Mouse (Mus musculus): ENCODE data around the gene Pln. TPM values are rescaled to one million over a fixed set of nuclear protein-coding genes. Genes with fewer than 3 reads are reported as not detected.

The Pln gene
- total RNA-seq (2021), result 1 to 10 TPM in 1 of 2 experiments, under 1 TPM in 1; 0.61 to 1.1 TPM

DNA sequence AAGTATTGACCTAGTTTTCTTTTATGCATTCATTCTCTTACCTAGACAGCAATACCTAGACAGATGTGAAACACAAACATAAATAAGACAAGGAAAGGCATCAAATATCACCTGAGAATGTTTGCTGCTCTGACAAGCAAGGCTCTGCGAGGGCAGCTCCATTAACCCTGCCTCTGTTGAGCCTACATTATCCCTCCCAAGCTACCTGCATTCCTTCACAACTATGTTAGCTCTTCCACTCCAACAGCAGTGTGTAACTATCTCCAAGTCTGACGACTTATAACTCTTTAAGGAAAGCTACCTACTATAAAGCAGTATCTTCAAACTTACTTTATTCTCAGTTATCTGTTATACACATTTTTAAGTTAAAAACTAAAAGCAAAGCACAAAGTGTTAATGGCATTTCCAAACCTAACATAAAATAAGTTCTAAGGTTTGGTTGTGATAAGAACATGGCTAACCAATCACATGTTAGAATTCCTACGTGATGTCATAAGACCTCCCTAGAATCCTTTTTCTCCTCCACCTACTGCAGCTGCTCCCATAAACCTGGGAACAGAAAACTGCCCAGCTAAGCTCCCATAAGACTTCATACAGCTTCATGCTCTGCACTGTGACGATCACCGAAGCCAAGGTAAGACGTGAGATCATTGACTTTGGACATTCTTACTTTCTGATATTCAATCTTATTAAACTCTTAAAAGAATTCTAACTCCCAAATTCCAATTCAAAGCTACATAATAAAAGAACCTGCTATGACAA, at the start of gene Pln:
Pln (plus strand) TSS at position 506 of the 762 bp plus-strand sequence.
- no peak for DNase-seq (ENCODE audit: extremely low spot score in 1 of 2, low spot score in 1 of 2)

- no peak for DNase-seq (ENCODE audit: extremely low spot score in 1 of 2, low spot score in 1 of 2)
Observed at GRCm38 (mm10) chr10:53305867-53306266, 31.6 kb upstream of the Pln start.

DNA sequence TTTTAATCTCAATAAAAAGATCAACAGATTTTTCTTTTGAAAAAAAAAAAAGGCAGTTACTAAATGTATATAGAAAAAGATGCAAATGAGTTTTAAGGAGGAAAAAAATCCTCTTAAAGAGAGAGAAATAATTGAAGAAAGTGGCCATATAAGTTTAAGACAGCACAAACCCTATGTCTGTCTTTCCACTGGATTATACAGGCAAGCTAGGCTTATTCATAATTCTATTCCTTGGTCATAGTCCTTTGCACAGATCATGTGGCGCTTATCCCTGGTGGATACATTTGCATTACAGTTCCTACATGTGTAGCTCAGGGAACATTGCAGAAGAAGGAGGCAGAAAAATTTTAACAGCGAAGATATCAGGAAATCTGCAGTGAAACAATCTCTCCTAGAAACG, 30.8 kb upstream of the Pln start:
- no peak for DNase-seq (ENCODE audit: extremely low spot score in 1 of 2, low spot score in 1 of 2)

DNA sequence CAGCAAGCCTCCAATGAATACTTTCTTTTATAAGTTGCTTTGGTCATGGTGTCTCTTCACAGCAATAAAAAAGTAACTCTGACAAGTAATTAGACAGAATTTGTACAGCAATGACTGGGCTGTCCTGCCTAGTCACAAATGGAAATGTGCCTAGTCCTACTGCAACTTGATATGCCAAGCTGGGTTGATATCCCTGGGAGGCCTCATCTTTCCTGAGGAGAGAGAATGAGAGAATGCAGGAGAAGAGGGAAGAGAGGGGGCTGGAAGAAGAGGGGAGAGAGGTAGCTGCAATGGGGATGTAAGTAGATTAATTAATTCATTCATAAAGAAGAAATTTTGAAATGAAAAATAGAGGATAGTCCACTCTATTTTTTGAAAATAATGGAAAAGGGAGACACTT, 14.1 kb upstream of the Pln start:
- DNase-seq (ENCODE audit: extremely low spot score in 1 of 2, low spot score in 1 of 2), result no peak

- no peak for DNase-seq (ENCODE audit: extremely low spot score in 1 of 2, low spot score in 1 of 2)
Observed at GRCm38 (mm10) chr10:53324663-53325062, 12.8 kb upstream of the Pln start.

DNA sequence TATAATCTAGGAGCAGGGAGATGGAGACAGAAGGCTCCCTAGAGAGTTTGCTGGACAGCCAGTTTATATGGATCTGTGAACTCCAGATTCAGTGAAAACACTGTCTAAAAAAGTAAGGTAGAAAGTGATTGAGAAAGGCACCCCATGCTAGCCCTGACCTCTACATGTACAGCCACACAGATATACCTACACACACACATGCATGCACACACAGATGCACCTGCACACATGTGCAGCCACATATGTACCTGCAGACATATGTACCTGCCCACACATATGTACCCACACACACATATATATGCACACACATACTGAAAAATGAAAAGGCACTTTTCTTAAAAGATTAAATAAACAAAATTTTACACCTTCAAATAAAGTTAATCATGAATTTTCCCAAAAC, 11.1 kb upstream of the Pln start:
- no peak for DNase-seq (ENCODE audit: extremely low spot score in 1 of 2, low spot score in 1 of 2)

DNA sequence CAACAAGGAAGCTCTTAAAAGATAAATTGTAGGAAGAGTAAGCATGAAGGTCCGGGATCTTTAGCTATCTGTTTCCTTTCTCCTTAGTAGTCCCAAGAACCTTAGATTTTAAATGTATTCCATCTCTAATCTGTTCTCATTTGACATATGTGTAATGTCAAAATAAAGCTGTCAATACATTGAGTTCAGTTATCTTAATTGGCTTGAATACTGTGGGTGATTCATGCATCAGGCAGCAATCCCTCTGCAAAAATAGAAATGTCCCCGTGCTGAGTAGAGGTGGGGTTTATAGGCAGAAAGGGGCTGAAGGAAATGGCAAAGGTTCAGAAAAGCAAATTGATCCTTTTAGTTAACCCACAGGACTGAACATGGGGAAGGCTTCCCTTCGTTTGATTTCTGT, 8.2 kb upstream of the Pln start:
- DNase-seq (ENCODE audit: extremely low spot score in 1 of 2, low spot score in 1 of 2), result no peak

GRCm38 (mm10) chr10:53332752-53333151, 4.7 kb upstream of the Pln start:
- no peak for DNase-seq (ENCODE audit: extremely low spot score in 1 of 2, low spot score in 1 of 2)

DNA sequence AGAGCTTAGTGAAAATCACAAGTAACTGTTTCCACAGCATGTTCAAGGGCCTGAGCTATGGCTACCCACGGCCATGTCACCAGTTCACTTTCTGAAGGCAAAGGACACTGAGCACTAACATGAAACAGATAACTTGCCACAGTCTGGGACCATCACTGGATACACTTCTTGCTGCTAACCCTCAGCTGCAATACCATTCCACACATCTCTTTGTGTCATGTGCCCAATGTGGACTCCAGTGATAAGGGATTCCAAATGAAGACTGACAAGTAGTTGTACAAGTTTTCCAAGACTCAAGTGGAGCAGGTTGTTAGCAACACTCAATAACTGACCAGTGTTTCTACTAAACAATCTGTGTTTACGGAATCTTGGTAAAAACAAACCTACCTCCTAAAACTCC, 2.2 kb upstream of the Pln start:
- no peak for DNase-seq (ENCODE audit: extremely low spot score in 1 of 2, low spot score in 1 of 2)

DNA sequence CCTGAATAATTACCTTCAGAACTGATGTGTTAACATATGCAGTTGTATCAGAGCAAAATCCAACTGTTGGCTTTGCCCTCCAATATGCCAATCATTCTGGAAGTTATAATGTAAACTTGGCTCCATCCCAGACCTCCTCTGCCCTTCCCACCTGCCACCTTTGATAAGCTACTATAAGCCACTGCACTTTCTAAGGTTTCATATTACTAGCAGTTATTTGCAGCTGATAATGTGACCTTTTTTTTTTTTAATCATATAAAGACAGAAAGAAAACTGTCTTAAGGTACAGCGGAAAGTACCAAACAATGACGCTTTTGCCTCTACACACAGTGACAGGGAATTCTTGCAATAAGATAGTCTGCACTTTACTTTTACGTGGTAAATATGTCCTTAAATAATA, 1.5 kb upstream of the Pln start:
- DNase-seq (ENCODE audit: extremely low spot score in 1 of 2, low spot score in 1 of 2), result no peak

DNA sequence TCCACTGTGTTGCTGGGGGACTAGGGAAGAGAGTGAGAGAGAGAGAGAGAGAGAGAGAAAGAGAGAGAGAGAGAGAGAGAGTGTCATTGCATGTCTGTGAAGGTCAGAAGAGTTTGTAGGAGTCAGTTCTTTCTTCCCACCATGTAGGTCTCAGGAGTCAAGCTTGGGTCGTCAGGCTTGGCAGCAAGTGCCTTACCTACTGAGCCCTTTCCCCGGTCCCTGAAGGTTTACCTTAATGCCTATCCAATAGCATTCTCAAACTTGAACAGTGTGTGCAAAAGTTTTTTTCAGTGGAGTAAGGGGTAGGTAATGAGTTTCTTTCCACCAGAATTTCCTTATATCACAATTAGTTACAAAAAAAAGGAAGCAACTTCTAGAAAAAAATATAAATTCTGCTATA, 1.6 kb downstream of the Pln start:
- no peak for DNase-seq (ENCODE audit: extremely low spot score in 1 of 2, low spot score in 1 of 2)

GRCm38 (mm10) chr10:53341288-53341965, 4.0 kb downstream of the Pln start:
- no peak for DNase-seq (ENCODE audit: extremely low spot score in 1 of 2, low spot score in 1 of 2)

GRCm38 (mm10) chr10:53342166-53342728, 4.8 kb downstream of the Pln start:
- no peak for DNase-seq (ENCODE audit: extremely low spot score in 1 of 2, low spot score in 1 of 2)

GRCm38 (mm10) chr10:53343384-53343783, 5.9 kb downstream of the Pln start:
- DNase-seq (ENCODE audit: extremely low spot score in 1 of 2, low spot score in 1 of 2), result no peak

GRCm38 (mm10) chr10:53343865-53344264, 6.4 kb downstream of the Pln start:
- DNase-seq (ENCODE audit: extremely low spot score in 1 of 2, low spot score in 1 of 2), result no peak

DNA sequence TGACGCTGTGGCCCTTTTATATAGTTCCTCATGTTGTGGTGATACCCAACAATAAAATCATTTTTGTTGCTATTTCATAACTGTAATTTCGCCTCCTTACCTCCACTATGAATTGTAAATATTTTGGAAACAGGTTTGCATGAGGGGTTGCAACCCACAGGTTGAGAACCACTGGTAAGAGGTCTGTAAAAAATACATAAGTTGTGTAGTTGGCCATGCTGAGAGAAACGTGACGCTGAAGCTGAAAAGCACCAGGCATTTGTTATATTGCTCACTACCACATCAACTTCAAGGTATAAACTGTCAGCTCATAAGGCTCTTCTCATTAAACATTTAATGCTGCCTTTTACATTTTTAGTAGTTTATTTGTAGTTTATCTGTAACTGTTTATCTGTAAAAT, 8.0 kb downstream of the Pln start:
- no peak for DNase-seq (ENCODE audit: extremely low spot score in 1 of 2, low spot score in 1 of 2)

- DNase-seq (ENCODE audit: extremely low spot score in 1 of 2, low spot score in 1 of 2), result peak in 1 of 2 experiments; percentile 60
Observed at GRCm38 (mm10) chr10:53346506-53346905, 9.0 kb downstream of the Pln start.

- DNase-seq (ENCODE audit: extremely low spot score in 1 of 2, low spot score in 1 of 2), result no peak
Observed at GRCm38 (mm10) chr10:53346916-53347315, 9.4 kb downstream of the Pln start.

DNA sequence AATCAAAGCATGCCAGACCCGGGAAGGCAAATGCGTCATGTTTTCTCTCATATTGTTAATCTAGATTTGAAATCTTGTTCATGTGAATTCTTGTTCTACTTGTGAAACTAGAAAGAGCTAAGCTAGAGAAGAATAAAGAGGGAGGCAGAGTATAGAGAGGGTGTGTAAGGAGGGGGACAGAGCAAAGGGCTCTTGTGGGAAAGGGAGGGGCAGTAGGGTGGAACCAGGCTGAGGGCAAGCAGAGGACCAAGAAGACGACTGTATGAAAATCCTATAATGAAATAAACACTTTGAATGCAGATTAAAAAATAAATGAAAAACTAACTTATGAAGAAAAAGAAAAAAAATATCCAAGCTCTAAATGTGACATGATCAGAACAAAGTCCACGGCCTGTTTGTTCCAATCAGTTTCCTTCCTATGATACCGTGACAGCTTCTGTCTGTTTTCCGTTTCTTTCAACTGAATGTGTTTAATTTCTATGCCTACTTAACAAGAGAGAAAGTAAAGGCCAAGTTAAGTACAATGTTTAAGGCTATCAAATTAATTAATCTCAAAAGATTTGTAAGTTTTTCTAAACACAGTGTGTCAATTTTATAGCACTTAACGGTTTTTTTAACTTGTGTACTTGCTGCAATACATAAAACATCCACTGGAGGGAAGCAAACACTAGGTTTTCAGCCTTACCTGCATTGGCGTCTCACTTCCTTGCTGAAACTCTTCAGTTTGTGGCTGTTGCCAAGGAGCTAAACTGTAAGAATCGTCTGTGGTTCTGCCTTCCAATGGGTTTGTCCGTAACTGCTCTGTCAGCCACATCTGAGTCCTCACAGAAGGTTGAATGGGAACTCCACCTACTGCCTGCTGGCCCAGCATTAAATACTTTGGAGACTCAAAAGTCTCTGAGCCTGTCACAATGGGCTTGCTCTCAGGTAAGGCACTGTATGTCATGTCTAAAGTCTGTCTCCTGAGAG, 10.6 kb downstream of the Pln start:
- DNase-seq (ENCODE audit: extremely low spot score in 1 of 2, low spot score in 1 of 2), result peak; percentile 23 to 27

DNA sequence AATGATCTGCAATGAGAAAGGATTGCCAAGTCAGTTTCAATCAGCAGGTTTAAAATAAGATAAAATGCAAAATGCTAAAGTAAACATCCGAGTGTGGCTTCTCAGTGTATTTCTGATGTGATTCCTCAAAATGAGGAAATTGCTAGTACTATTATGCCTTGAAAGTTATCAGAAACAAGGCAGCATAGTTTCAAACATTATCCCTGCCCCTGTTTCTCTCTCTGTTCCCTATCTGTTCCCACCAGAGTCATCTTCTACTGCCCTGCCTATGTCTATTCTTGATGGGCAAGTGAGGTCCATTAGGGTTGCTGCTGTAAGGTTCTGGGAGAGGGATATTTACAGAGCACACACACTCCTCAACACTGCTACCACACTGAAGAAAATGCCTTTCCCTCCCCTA, 11.8 kb downstream of the Pln start:
- DNase-seq (ENCODE audit: extremely low spot score in 1 of 2, low spot score in 1 of 2), result no peak

DNA sequence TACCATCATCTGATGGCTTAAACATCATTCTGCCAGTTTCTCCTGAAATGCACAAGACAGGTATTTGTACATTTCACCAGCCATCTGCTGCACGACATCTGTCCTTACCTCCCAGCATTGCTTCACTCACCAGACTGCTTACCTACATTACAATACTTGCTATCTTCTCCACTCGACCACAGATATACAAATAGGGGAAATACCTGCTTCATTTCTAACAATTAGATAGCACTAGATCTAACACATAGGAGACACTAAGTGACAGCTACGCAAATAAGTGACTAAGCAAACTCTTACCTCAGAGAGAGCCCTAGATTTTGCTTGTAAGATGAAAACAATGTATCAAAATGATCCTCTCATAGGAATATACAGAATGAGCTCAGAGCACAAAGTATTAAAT, 16.2 kb downstream of the Pln start:
- no peak for DNase-seq (ENCODE audit: extremely low spot score in 1 of 2, low spot score in 1 of 2)
